Mouse (Mus musculus): Measurements from ENCODE around the gene Fam114a2. TPM values are rescaled to one million over a fixed set of nuclear protein-coding genes. Genes with fewer than 3 reads are reported as not detected.

Gene Fam114a2
- polyA plus RNA-seq, 1 experiment from 2014 or later, result 62.4 TPM

GRCm38 (mm10) chr11:57525900-57526299, 7.5 kb upstream of the Fam114a2 start:
- Histone ChIP-seq H3K4me3 (replicated peaks; ENCODE audit: low read depth, low read length) (no peak overlapping the region), H3K4me1 (ENCODE audit: control insufficient read depth, insufficient read depth, low read length) (peaks cover 3% of the 10 kb centered on the region; the same call in 1 of the 2 replicates), H3K27me3 (ENCODE audit: control insufficient read depth, insufficient read depth, low read length) (no peaks in the 10 kb centered on the region), H3K36me3 (ENCODE audit: control insufficient read depth, insufficient read depth, low read length) (peaks cover 37% of the 10 kb centered on the region), H3K27ac (replicated peaks; ENCODE audit: low read depth, low read length) (no peak overlapping the region), H3K9me3 (ENCODE audit: control insufficient read depth, low read length) (no peaks in the 10 kb centered on the region), H3K9ac (replicated peaks; ENCODE audit: low read length) (no peak overlapping the region), H3K4me2 (ENCODE audit: low read length) (no peak overlapping the region)
- DNase-seq (no peak), ATAC-seq (ENCODE audit: low FRiP score, low TSS enrichment) (no peak)
- WGBS, result 95% methylated on average over 3 of the region's 3 CpGs

- no peak overlapping the region for H3K4me2 ChIP-seq (ENCODE audit: low read length)
- no peak overlapping the region for H3K4me3 ChIP-seq (replicated peaks; ENCODE audit: low read depth, low read length)
- no peaks in the 10 kb centered on the region for H3K4me1 ChIP-seq (ENCODE audit: control insufficient read depth, insufficient read depth, low read length)
- no peaks in the 10 kb centered on the region for H3K27me3 ChIP-seq (ENCODE audit: control insufficient read depth, insufficient read depth, low read length)
- peaks cover 33% of the 10 kb centered on the region for H3K36me3 ChIP-seq (ENCODE audit: control insufficient read depth, insufficient read depth, low read length)
- DNase-seq (no peak), ATAC-seq (ENCODE audit: low FRiP score, low TSS enrichment) (no peak)
- H3K27ac ChIP-seq (replicated peaks; ENCODE audit: low read depth, low read length), result no peak overlapping the region
- H3K9me3 ChIP-seq (ENCODE audit: control insufficient read depth, low read length), result no peaks in the 10 kb centered on the region
- no peak overlapping the region for H3K9ac ChIP-seq (replicated peaks; ENCODE audit: low read length)
Observed at GRCm38 (mm10) chr11:57524597-57524996, 6.2 kb upstream of the Fam114a2 start.

- no peaks in the 10 kb centered on the region for H3K27me3 ChIP-seq (ENCODE audit: control insufficient read depth, insufficient read depth, low read length)
- H3K9me3 ChIP-seq (ENCODE audit: control insufficient read depth, low read length), result no peaks in the 10 kb centered on the region
- no peak overlapping the region for H3K4me3 ChIP-seq (replicated peaks; ENCODE audit: low read depth, low read length)
- DNase-seq, result no peak
- ATAC-seq (ENCODE audit: low FRiP score, low TSS enrichment), result no peak
- peaks cover 21% of the 10 kb centered on the region for H3K36me3 ChIP-seq (ENCODE audit: control insufficient read depth, insufficient read depth, low read length)
- H3K27ac ChIP-seq (replicated peaks; ENCODE audit: low read depth, low read length), result no peak overlapping the region
- WGBS, result 94% methylated on average over 3 of the region's 3 CpGs
- H3K4me1 ChIP-seq (ENCODE audit: control insufficient read depth, insufficient read depth, low read length), result 0 out of 2 replicates have a peak, but pooled peaks cover 3% of the 10 kb centered on the region
- no peak overlapping the region for H3K4me2 ChIP-seq (ENCODE audit: low read length)
- no peak overlapping the region for H3K9ac ChIP-seq (replicated peaks; ENCODE audit: low read length)
Observed at GRCm38 (mm10) chr11:57523418-57523817, 5.0 kb upstream of the Fam114a2 start.

- no peak for DNase-seq
- no peaks in the 10 kb centered on the region for H3K27me3 ChIP-seq (ENCODE audit: control insufficient read depth, insufficient read depth, low read length)
- H3K4me2 ChIP-seq (ENCODE audit: low read length), result no peak overlapping the region
- peaks cover 11% of the 10 kb centered on the region for H3K4me1 ChIP-seq (ENCODE audit: control insufficient read depth, insufficient read depth, low read length)
- no peak overlapping the region for H3K4me3 ChIP-seq (replicated peaks; ENCODE audit: low read depth, low read length)
- no peak overlapping the region for H3K27ac ChIP-seq (replicated peaks; ENCODE audit: low read depth, low read length)
- no peak overlapping the region for H3K9ac ChIP-seq (replicated peaks; ENCODE audit: low read length)
- H3K9me3 ChIP-seq (ENCODE audit: control insufficient read depth, low read length), result no peaks in the 10 kb centered on the region
- H3K36me3 ChIP-seq (ENCODE audit: control insufficient read depth, insufficient read depth, low read length), result peaks cover 16% of the 10 kb centered on the region; the same call in 1 of the 2 replicates
- no peak for ATAC-seq (ENCODE audit: low FRiP score, low TSS enrichment)
- 89% methylated on average over 7 of the region's 7 CpGs for WGBS
Observed at GRCm38 (mm10) chr11:57522046-57522445, 3.6 kb upstream of the Fam114a2 start.

GRCm38 (mm10) chr11:57521206-57521605, 2.8 kb upstream of the Fam114a2 start:
- Histone ChIP-seq H3K36me3 (ENCODE audit: control insufficient read depth, insufficient read depth, low read length) (peaks cover 16% of the 10 kb centered on the region; the same call in 1 of the 2 replicates), H3K27me3 (ENCODE audit: control insufficient read depth, insufficient read depth, low read length) (no peaks in the 10 kb centered on the region), H3K4me2 (ENCODE audit: low read length) (no peak overlapping the region), H3K9ac (replicated peaks; ENCODE audit: low read length) (no peak overlapping the region), H3K4me1 (ENCODE audit: control insufficient read depth, insufficient read depth, low read length) (peaks cover 15% of the 10 kb centered on the region), H3K4me3 (replicated peaks; ENCODE audit: low read depth, low read length) (no peak overlapping the region), H3K9me3 (ENCODE audit: control insufficient read depth, low read length) (no peaks in the 10 kb centered on the region), H3K27ac (replicated peaks; ENCODE audit: low read depth, low read length) (no peak overlapping the region)
- DNase-seq, result no peak
- no peak for ATAC-seq (ENCODE audit: low FRiP score, low TSS enrichment)
- WGBS, result 96% methylated on average over 3 of the region's 3 CpGs

GRCm38 (mm10) chr11:57519304-57519703, 887 bp upstream of the Fam114a2 start:
- Histone ChIP-seq H3K4me2 (ENCODE audit: low read length) (peak overlapping the region; percentile 73), H3K27ac (replicated peaks; ENCODE audit: low read depth, low read length) (no peak overlapping the region), H3K27me3 (ENCODE audit: control insufficient read depth, insufficient read depth, low read length) (no peaks in the 10 kb centered on the region), H3K36me3 (ENCODE audit: control insufficient read depth, insufficient read depth, low read length) (peaks cover 16% of the 10 kb centered on the region; the same call in 1 of the 2 replicates), H3K9ac (replicated peaks; ENCODE audit: low read length) (peak overlapping the region; percentile 75), H3K4me1 (ENCODE audit: control insufficient read depth, insufficient read depth, low read length) (peaks cover 15% of the 10 kb centered on the region), H3K9me3 (ENCODE audit: control insufficient read depth, low read length) (no peaks in the 10 kb centered on the region), H3K4me3 (replicated peaks; ENCODE audit: low read depth, low read length) (peak overlapping the region; percentile 90)
- 79% methylated on average over 5 of the region's 5 CpGs for WGBS
- DNase-seq (no peak), ATAC-seq (ENCODE audit: low FRiP score, low TSS enrichment) (no peak)

- 0% methylated on average over 15 of the region's 16 CpGs for WGBS
- no peak for DNase-seq
- no peak; the same call in 1 of the 2 replicates for ATAC-seq (ENCODE audit: low FRiP score, low TSS enrichment)
- Histone ChIP-seq H3K4me3 (replicated peaks; ENCODE audit: low read depth, low read length) (peak overlapping the region; percentile 90), H3K9me3 (ENCODE audit: control insufficient read depth, low read length) (no peaks in the 10 kb centered on the region), H3K27ac (replicated peaks; ENCODE audit: low read depth, low read length) (peak overlapping the region; percentile 86), H3K9ac (replicated peaks; ENCODE audit: low read length) (peak overlapping the region; percentile 75), H3K27me3 (ENCODE audit: control insufficient read depth, insufficient read depth, low read length) (no peaks in the 10 kb centered on the region), H3K36me3 (ENCODE audit: control insufficient read depth, insufficient read depth, low read length) (peaks cover 16% of the 10 kb centered on the region; the same call in 1 of the 2 replicates), H3K4me2 (ENCODE audit: low read length) (peak overlapping the region; percentile 73), H3K4me1 (ENCODE audit: control insufficient read depth, insufficient read depth, low read length) (peaks cover 15% of the 10 kb centered on the region)
Observed at GRCm38 (mm10) chr11:57518751-57519148, 333 bp upstream of the Fam114a2 start.

GRCm38 (mm10) chr11:57516946-57517441, 1.4 kb downstream of the Fam114a2 start:
- H3K9ac ChIP-seq (replicated peaks; ENCODE audit: low read length), result no peak overlapping the region
- peaks cover 32% of the 10 kb centered on the region for H3K36me3 ChIP-seq (ENCODE audit: control insufficient read depth, insufficient read depth, low read length)
- 0 out of 2 replicates have a peak overlapping the region, but pooled peaks have one; percentile 90 for H3K4me3 ChIP-seq (replicated peaks; ENCODE audit: low read depth, low read length)
- H3K27ac ChIP-seq (replicated peaks; ENCODE audit: low read depth, low read length), result no peak overlapping the region
- peaks cover 15% of the 10 kb centered on the region for H3K4me1 ChIP-seq (ENCODE audit: control insufficient read depth, insufficient read depth, low read length)
- DNase-seq (no peak), ATAC-seq (ENCODE audit: low FRiP score, low TSS enrichment) (no peak)
- WGBS, result 66% methylated on average over 5 of the region's 5 CpGs
- peak overlapping the region; percentile 73 for H3K4me2 ChIP-seq (ENCODE audit: low read length)
- H3K27me3 ChIP-seq (ENCODE audit: control insufficient read depth, insufficient read depth, low read length), result no peaks in the 10 kb centered on the region
- H3K9me3 ChIP-seq (ENCODE audit: control insufficient read depth, low read length), result no peaks in the 10 kb centered on the region

GRCm38 (mm10) chr11:57515218-57515617, 3.2 kb downstream of the Fam114a2 start:
- DNase-seq, result no peak
- ATAC-seq (ENCODE audit: low FRiP score, low TSS enrichment), result no peak
- Histone ChIP-seq H3K4me2 (ENCODE audit: low read length) (no peak overlapping the region), H3K27ac (replicated peaks; ENCODE audit: low read depth, low read length) (no peak overlapping the region), H3K4me1 (ENCODE audit: control insufficient read depth, insufficient read depth, low read length) (peaks cover 15% of the 10 kb centered on the region), H3K9ac (replicated peaks; ENCODE audit: low read length) (no peak overlapping the region), H3K4me3 (replicated peaks; ENCODE audit: low read depth, low read length) (no peak overlapping the region), H3K27me3 (ENCODE audit: control insufficient read depth, insufficient read depth, low read length) (no peaks in the 10 kb centered on the region), H3K36me3 (ENCODE audit: control insufficient read depth, insufficient read depth, low read length) (peaks cover 33% of the 10 kb centered on the region), H3K9me3 (ENCODE audit: control insufficient read depth, low read length) (no peaks in the 10 kb centered on the region)
- WGBS, result 90% methylated on average over 5 of the region's 5 CpGs
